Mouse (Mus musculus) left cerebral cortex, adult 8-10 months (tissue): ENCODE data around the gene Ugt1a6a. TPM values are rescaled to one million over a fixed set of nuclear protein-coding genes. Genes with fewer than 3 reads are reported as not detected.
A peak's percentile ranks its signal among the peaks of the same experiment; 100 is the strongest.
"Not testable (repeated sequence)": the region's sequence is repeated elsewhere in the genome, so short reads cannot be mapped to it uniquely, and the experiment has no call there.

Source experiments
- DNase-seq, 2 experiments: peaks; one replicate each; pipeline ENCODE4 v3.0.0; 2022; ENCODE audit warnings: low spot score in 2 of 2
- total RNA-seq, 4 experiments: library from RNA; stranded (reverse); gene quantifications; 2 replicates each; pipeline ENCODE4 v1.2.4; 2022

Ugt1a6a gene
- total RNA-seq, 4 experiments from 2014 or later: 1.3 to 2.5 (median 2.0) TPM

DNA sequence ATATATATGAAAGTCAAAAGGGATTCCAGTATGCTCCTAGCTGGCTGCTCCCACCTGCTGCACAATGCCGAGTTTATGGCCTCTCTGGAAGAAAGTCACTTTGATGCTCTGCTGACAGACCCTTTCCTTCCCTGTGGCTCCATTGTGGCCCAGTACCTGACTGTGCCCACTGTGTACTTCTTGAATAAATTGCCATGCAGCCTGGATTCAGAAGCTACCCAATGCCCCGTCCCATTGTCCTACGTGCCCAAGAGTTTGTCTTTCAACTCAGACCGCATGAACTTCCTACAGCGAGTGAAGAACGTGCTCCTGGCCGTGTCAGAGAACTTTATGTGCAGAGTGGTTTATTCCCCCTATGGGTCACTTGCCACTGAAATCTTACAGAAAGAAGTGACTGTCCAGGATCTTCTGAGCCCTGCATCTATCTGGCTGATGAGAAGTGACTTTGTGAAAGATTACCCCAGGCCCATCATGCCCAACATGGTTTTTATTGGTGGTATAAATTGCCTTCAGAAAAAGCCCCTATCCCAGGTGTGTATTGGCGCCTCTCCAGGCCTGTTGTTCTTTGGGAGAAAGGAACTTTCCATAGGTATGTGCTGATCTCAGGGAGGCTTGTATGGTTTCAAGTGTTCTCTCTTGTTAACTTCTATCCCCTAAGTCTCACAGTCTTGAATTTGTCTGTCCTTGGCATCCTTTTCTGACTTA, 77.9 kb downstream of the Ugt1a6a start:
- DNase-seq: no peak

- DNase-seq: no peak
Observed at GRCm38 (mm10) chr1:88213061-88213460, 78.5 kb downstream of the Ugt1a6a start.

GRCm38 (mm10) chr1:88213766-88214461, 79.3 kb downstream of the Ugt1a6a start:
- no peak for DNase-seq

GRCm38 (mm10) chr1:88214462-88214952, 79.9 kb downstream of the Ugt1a6a start:
- no peak for DNase-seq

GRCm38 (mm10) chr1:88215466-88216380, 81.1 kb downstream of the Ugt1a6a start:
- DNase-seq: no peak

GRCm38 (mm10) chr1:88216551-88216950, 81.9 kb downstream of the Ugt1a6a start:
- DNase-seq: no peak

GRCm38 (mm10) chr1:88217144-88217543, 82.5 kb downstream of the Ugt1a6a start:
- DNase-seq: no peak

GRCm38 (mm10) chr1:88217576-88217975, 83.0 kb downstream of the Ugt1a6a start:
- DNase-seq: no peak

- DNase-seq: no peak
Observed at GRCm38 (mm10) chr1:88218051-88218450, 83.4 kb downstream of the Ugt1a6a start.

GRCm38 (mm10) chr1:88218591-88218990, 84.0 kb downstream of the Ugt1a6a start:
- DNase-seq: no peak

DNA sequence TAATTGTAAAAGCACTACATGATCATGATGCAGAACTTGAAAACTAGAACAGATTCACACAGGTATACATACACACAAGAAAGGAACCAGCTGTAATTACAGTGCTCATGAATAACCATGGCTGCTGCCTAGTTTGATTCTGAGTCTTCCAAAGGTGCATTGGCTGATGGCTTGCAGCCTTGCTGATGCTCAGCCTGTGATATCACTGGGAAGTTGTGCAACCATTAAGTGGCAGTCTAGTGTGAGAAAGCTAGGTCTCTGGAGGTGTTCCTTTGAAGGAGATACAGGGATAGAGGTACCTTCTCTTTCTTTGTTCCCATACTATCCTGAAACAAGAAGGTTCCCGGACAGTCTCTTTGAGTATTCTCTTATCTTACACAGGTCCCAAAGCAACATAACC, 84.4 kb downstream of the Ugt1a6a start:
- no peak for DNase-seq

- no peak for DNase-seq
Observed at GRCm38 (mm10) chr1:88220336-88220735, 85.7 kb downstream of the Ugt1a6a start.

DNA sequence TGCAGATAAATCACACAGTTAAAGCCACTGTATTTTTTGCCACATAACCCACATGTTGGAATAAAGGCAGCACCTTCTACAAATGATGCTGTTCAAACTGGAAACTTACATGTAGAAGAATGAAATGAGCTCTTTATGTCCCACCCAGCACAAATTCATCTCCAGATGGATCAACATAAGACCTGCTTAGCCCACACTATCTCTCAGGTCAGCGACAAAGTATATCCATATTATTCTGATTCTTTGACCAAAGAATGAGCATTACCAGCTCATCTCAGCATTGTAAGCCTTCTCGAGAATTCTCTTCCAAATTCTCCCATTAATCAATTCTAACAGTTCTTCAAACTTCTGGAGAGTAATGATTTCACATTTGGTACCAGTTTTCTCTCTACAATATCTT, 87.6 kb downstream of the Ugt1a6a start:
- DNase-seq: no peak

- not testable (repeated sequence) for DNase-seq
Observed at GRCm38 (mm10) chr1:88223011-88223515, 88.5 kb downstream of the Ugt1a6a start.

DNA sequence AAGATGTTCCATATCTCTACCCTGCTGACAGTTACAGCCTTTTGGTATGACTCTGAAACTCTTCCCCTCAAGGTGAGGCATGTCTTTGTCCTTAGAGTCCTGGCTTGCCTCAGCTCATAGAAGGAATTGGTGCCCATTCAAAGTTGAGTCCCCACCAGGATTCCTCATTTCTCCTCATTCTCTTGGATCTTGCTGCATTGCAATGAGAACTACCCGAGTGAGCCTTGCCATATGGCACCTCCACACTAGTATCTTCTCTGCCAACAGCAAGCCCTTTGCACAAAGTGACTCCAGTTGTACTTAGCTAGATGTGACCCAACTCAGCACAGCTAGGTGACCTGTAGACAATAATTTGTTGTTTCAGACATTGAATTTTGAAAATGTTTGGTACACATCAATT, 89.0 kb downstream of the Ugt1a6a start:
- DNase-seq: no peak

GRCm38 (mm10) chr1:88224029-88224776, 89.6 kb downstream of the Ugt1a6a start:
- DNase-seq: no peak

GRCm38 (mm10) chr1:88225301-88225700, 90.7 kb downstream of the Ugt1a6a start:
- DNase-seq: not testable (repeated sequence)

- no peak for DNase-seq
Observed at GRCm38 (mm10) chr1:88225741-88226140, 91.1 kb downstream of the Ugt1a6a start.

DNA sequence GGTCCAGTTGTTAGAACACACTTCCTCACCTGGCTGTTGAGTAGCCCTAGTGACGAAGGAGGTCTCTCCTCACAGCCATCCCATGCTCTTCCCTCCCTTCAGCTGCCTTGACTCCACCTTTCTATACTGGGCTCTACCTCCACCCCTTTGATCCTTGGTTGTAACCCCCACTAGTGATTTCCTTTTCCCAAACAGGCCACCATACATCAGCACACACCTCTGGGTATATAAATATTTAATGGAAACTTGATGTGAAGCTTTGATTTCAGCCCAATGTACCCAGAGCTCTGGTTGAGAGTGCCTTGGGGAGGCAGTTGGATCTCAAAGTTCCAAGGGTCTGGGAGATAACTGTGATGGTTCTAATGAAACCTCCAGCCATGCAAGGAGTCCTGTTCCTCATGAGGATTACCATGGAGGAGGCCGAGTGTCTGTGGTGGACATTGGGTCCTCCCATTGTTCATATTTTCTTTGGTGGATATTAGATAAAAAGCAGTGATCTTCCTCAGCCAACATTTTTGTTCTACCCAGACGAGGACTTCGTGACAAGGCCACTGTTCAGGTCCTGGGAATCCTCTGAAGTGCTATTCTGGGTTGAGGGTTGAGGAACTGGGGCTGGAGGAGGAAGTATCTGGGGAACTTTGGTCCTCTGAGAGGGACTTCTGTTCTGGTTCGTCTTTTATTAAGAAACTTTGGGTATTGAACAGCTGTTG, 92.2 kb downstream of the Ugt1a6a start, which contains the start of gene Mroh2a:
Mroh2a (plus strand) TSS at position 317 of the 710 bp plus-strand sequence.
- DNase-seq: peak in 1 of 2 experiments; percentile 5

DNA sequence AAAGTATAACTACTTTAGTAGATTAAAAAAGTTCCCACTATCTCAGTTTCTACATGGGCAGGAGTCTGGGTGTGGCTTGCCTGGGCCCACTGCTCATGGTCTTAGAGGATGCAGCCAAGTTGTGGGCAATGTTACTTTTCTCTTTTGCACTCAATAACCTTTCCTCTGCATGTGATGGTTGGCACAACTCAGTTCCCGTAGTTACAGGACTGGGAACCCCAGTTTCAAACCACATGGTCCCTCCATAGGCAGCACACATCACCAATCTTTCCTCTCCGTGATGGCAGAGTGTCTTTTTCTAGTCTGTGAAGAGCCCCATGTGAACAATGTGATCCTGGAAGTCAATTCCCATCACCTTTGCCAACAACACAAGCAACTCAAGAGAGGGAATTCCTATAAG, 92.9 kb downstream of the Ugt1a6a start:
- peak in 1 of 2 experiments; percentile 3 for DNase-seq
